Mouse (Mus musculus) lung, postnatal 0 days (tissue): ENCODE measurements around the gene Rflna. TPM values are rescaled to one million over a fixed set of nuclear protein-coding genes. Genes with fewer than 3 reads are reported as not detected.

Experiments used
- ATAC-seq: fragments of 200-750 bp; cut with Nextera tagmentation; 2 replicates; pipeline ENCODE4 v1.8.0; 2017; ENCODE audit warnings: moderate library complexity
- DNase-seq: peaks from one replicate; pipeline ENCODE4 v3.0.0-alpha.2; 2016; ENCODE audit warnings: low spot score
- H3K27ac ChIP-seq: fragments of 300-500 bp; sonication (generic); 2 replicates; pipeline ENCODE4 v1.5.1; 2014; ENCODE audit warnings: antibody characterized with exemption, mild to moderate bottlenecking, low read length, mixed read lengths
- H3K27me3 ChIP-seq: fragments of 300-500 bp; sonication (generic); replicated peaks from 2 replicates; pipeline ENCODE4 v1.6.1; 2014; ENCODE audit warnings: low read length, mixed read lengths; ENCODE audit not compliant: insufficient read depth
- H3K36me3 ChIP-seq: fragments of 300-500 bp; sonication (generic); 2 replicates; pipeline ENCODE4 v1.6.1; 2014; ENCODE audit warnings: low read length, mixed read lengths; ENCODE audit not compliant: insufficient read depth
- H3K4me1 ChIP-seq: fragments of 300-500 bp; sonication (generic); 2 replicates; pipeline ENCODE4 v1.6.1; 2014; ENCODE audit warnings: antibody characterized with exemption, low read depth, low read length, mixed read lengths; ENCODE audit not compliant: insufficient read depth
- H3K4me2 ChIP-seq: fragments of 300-500 bp; sonication (generic); replicated peaks from 2 replicates; pipeline ENCODE4 v1.6.1; 2014; ENCODE audit warnings: low read depth, mild to moderate bottlenecking, low read length, moderate library complexity, mixed read lengths
- H3K4me3 ChIP-seq: fragments of 300-500 bp; sonication (generic); 2 replicates; pipeline ENCODE4 v1.5.1; 2014; ENCODE audit warnings: low read depth, low read length
- H3K9ac ChIP-seq: fragments of 300-500 bp; sonication (generic); replicated peaks from 2 replicates; pipeline ENCODE4 v1.6.1; 2014; ENCODE audit warnings: low read depth, mild to moderate bottlenecking
- H3K9me3 ChIP-seq: fragments of 300-500 bp; sonication (generic); 2 replicates; pipeline ENCODE4 v1.6.1; 2016; ENCODE audit warnings: low read length, mixed read lengths
- CTCF ChIP-seq: IDR thresholded peaks from 2 replicates; pipeline ENCODE4 v1.5.1; 2016; ENCODE audit warnings: antibody characterized with exemption, mild to moderate bottlenecking
- EP300 ChIP-seq: IDR thresholded peaks from 2 replicates; pipeline ENCODE4 v1.6.1; 2016; ENCODE audit warnings: antibody characterized with exemption, mild to moderate bottlenecking, control low read depth
- WGBS: fragments of 180-500 bp; shearing (Covaris S2); extraction: QIAGEN DNeasy Blood & Tissue Kit; methylation state at CpG from one replicate; pipeline ENCODE4 v1.1.7; 2014; 5-methylcytosine and 5-hydroxymethylcytosine counted together
- polyA plus RNA-seq: library from polyadenylated mRNA; unstranded; fragments of >200 nt; fragmentation: Nextera tagmentation; extraction: Ambion mirVana; gene quantifications from 2 replicates; pipeline ENCODE4 v1.2.1, GENCODE M21; 2015

The Rflna gene
- polyA plus RNA-seq, 1 experiment from 2014 or later, result 15.6 TPM

- Histone ChIP-seq H3K36me3 (no peaks in the 10 kb centered on the region), H3K4me1 (peaks cover 12% of the 10 kb centered on the region), H3K9me3 (no peaks in the 10 kb centered on the region), H3K27ac (no peak overlapping the region), H3K4me3 (no peak overlapping the region), H3K9ac (no peak overlapping the region), H3K27me3 (no peaks in the 10 kb centered on the region), H3K4me2 (no peak overlapping the region)
- DNase-seq, result no peak
- WGBS, result 64% methylated on average over 8 of the region's 8 CpGs
- no peak for TF ChIP-seq CTCF
- no peak for ATAC-seq
Measured at GRCm38 (mm10) chr5:124961433-124961832, 41.6 kb upstream of the Rflna start.

DNA sequence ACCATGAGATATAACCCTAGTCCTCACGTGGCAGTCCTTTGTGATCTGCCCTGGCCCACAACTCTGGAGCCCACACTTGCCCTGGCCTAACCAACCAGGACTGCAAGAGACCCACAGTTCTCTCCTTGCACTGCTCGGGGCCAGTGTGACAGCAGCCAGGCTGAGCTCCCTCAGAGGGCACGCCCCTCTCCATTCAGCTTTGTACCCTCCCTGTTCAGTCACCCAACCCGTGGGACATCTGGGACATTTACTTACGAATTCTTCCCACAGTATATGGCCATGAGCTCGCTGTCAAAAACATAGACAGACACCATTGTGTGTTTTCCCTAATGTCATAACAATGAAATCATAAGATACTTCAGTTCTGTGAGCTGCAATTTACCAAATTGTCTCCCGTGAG is 40.3 kb upstream of the Rflna start:
- Histone ChIP-seq H3K4me2 (no peak overlapping the region), H3K9me3 (no peaks in the 10 kb centered on the region), H3K27me3 (no peaks in the 10 kb centered on the region), H3K27ac (no peak overlapping the region), H3K36me3 (no peaks in the 10 kb centered on the region), H3K4me3 (no peak overlapping the region), H3K9ac (no peak overlapping the region), H3K4me1 (peaks cover 12% of the 10 kb centered on the region)
- peak; percentile 37 for DNase-seq
- TF ChIP-seq EP300, result peak; percentile 11; the same call in 1 of the 2 replicates
- TF ChIP-seq CTCF, result no peak
- 42% methylated on average over 7 of the region's 7 CpGs for WGBS
- peak; percentile 56 for ATAC-seq

- DNase-seq, result peak; percentile 80
- Histone ChIP-seq H3K27ac (no peak overlapping the region), H3K36me3 (no peaks in the 10 kb centered on the region), H3K27me3 (no peaks in the 10 kb centered on the region), H3K4me3 (no peak overlapping the region), H3K4me2 (peak overlapping the region; percentile 50), H3K4me1 (peaks cover 12% of the 10 kb centered on the region), H3K9ac (no peak overlapping the region), H3K9me3 (no peaks in the 10 kb centered on the region)
- WGBS, result 22% methylated on average over 22 of the region's 22 CpGs
- TF ChIP-seq EP300 (no peak), CTCF (0 out of 2 replicates have a peak, but pooled peaks have one; percentile 9)
- peak; percentile 43 for ATAC-seq
Measured at GRCm38 (mm10) chr5:124963806-124964672, 39.0 kb upstream of the Rflna start.

DNA sequence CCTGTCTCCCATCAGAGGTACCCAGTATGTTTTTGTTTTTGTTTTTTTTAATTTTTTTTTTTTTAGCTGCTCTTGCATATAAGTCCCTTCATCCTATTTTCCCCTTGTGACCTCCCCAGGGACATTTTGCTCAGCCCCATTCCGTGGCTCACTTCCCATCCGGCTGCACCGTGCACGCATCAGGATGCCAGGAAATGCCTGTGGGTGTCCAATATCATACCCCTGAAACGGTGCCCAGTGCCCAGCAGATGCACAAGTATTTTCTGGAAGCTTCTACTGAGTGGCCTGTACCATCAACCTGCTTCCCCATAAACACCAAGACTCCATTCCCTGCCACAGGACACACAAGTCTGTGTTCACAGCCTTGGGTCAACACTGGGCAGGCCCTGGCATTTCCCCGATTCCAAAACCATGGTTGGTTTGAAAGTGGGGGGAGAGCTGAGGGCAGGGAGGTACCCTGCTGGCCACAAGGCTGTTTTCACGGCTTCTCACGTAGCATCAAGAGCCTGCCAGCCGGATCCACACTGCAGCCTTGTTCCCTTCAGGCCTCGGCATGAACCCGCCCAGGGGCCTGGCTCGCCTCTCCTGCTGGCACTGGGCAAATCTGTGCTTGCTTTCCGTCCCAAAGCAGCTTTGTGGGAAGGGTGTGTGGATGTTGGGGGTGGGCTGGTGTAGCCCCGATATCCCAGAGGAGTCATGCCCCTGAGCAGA is 36.2 kb upstream of the Rflna start:
- H3K27me3 ChIP-seq, result no peaks in the 10 kb centered on the region
- no peaks in the 10 kb centered on the region for H3K9me3 ChIP-seq
- H3K4me2 ChIP-seq, result no peak overlapping the region
- TF ChIP-seq EP300 (no peak), CTCF (no peak)
- no peak overlapping the region for H3K4me3 ChIP-seq
- no peak for ATAC-seq
- H3K4me1 ChIP-seq, result peaks cover 7% of the 10 kb centered on the region
- no peak for DNase-seq
- 63% methylated on average over 14 of the region's 14 CpGs for WGBS
- H3K9ac ChIP-seq, result no peak overlapping the region
- H3K36me3 ChIP-seq, result no peaks in the 10 kb centered on the region
- no peak overlapping the region for H3K27ac ChIP-seq

GRCm38 (mm10) chr5:124969790-124970189 is 33.2 kb upstream of the Rflna start:
- H3K4me1 ChIP-seq, result no peaks in the 10 kb centered on the region
- H3K36me3 ChIP-seq, result no peaks in the 10 kb centered on the region
- H3K4me2 ChIP-seq, result no peak overlapping the region
- DNase-seq (peak; percentile 30), ATAC-seq (peak; percentile 53)
- 0 out of 2 replicates have a peak, but pooled peaks have one; percentile 24 for TF ChIP-seq EP300
- TF ChIP-seq CTCF, result no peak
- no peak overlapping the region for H3K27ac ChIP-seq
- H3K9me3 ChIP-seq, result no peaks in the 10 kb centered on the region
- H3K9ac ChIP-seq, result no peak overlapping the region
- no peak overlapping the region for H3K4me3 ChIP-seq
- WGBS, result 26% methylated on average over 8 of the region's 8 CpGs
- no peaks in the 10 kb centered on the region for H3K27me3 ChIP-seq

GRCm38 (mm10) chr5:124986222-124986621 is 16.8 kb upstream of the Rflna start:
- Histone ChIP-seq H3K4me1 (no peaks in the 10 kb centered on the region), H3K36me3 (no peaks in the 10 kb centered on the region), H3K9me3 (peaks cover 3% of the 10 kb centered on the region; the same call in 1 of the 2 replicates), H3K4me3 (no peak overlapping the region), H3K9ac (no peak overlapping the region), H3K27ac (no peak overlapping the region), H3K4me2 (no peak overlapping the region), H3K27me3 (no peaks in the 10 kb centered on the region)
- 85% methylated on average over 5 of the region's 5 CpGs for WGBS
- ATAC-seq (no peak), DNase-seq (no peak)
- TF ChIP-seq CTCF (peak; percentile 47), EP300 (no peak)
